Mouse (Mus musculus) heart, embryonic 10.5 days (tissue): ENCODE results near the gene Lmo7. TPM values are rescaled to one million over a fixed set of nuclear protein-coding genes. Genes with fewer than 3 reads are reported as not detected.

ENCODE experiments used
- DNase-seq: peaks from one replicate; pipeline ENCODE4 v3.0.0-alpha.2; 2017; ENCODE audit warnings: low spot score
- H3K27ac ChIP-seq: fragments of 300-500 bp; sonication (generic); 2 replicates; pipeline ENCODE4 v1.5.1; 2016; ENCODE audit warnings: mild to moderate bottlenecking
- H3K27me3 ChIP-seq: fragments of 300-500 bp; sonication (generic); 2 replicates; pipeline ENCODE4 v1.6.1; 2016; ENCODE audit warnings: mild to moderate bottlenecking; ENCODE audit not compliant: poor library complexity, insufficient read depth, severe bottlenecking
- H3K36me3 ChIP-seq: fragments of 300-500 bp; sonication (generic); 2 replicates; pipeline ENCODE4 v1.6.1; 2016; ENCODE audit warnings: mild to moderate bottlenecking, moderate library complexity
- H3K4me1 ChIP-seq: fragments of 300-500 bp; sonication (generic); 2 replicates; pipeline ENCODE4 v1.6.1; 2016; ENCODE audit warnings: mild to moderate bottlenecking
- H3K4me3 ChIP-seq: fragments of 300-500 bp; sonication (generic); 2 replicates; pipeline ENCODE4 v1.5.1; 2016; ENCODE audit warnings: mild to moderate bottlenecking, moderate library complexity
- H3K9me3 ChIP-seq: fragments of 300-500 bp; sonication (generic); 2 replicates; pipeline ENCODE4 v1.6.1; 2016; ENCODE audit warnings: mild to moderate bottlenecking, moderate library complexity
- WGBS: fragments of 180-500 bp; shearing (Covaris S2); methylation state at CpG from one replicate; pipeline ENCODE4 v1.1.7; 2016; 5-methylcytosine and 5-hydroxymethylcytosine counted together
- polyA plus RNA-seq: library from polyadenylated mRNA; unstranded; fragments of >200 nt; fragmentation: Nextera tagmentation; extraction: Ambion mirVana; gene quantifications from 2 replicates; pipeline ENCODE4 v1.2.1, GENCODE M21; 2016

The Lmo7 gene
- polyA plus RNA-seq = 79.4 and 133 TPM in 2 replicates

GRCm38 (mm10) chr14:101729237-101729971 lies at the start of gene Lmo7, which contains the start of gene Gm9922:
Gene Lmo7, plus strand, starts transcription at chr14:101729957.
Gene Gm9922, minus strand, starts transcription at chr14:101729814.
- WGBS = under 1% methylated on average over 45 of the region's 51 CpGs

GRCm38 (mm10) chr14:101687696-101688095 lies 42.1 kb upstream of the Lmo7 start:
- H3K4me3 ChIP-seq = no peak overlapping the region
- peaks cover 4% of the 10 kb centered on the region; the same call in 1 of the 2 replicates for H3K36me3 ChIP-seq
- H3K4me1 ChIP-seq = no peaks in the 10 kb centered on the region
- 91% methylated on average over 6 of the region's 6 CpGs for WGBS
- no peak for DNase-seq
- no peak overlapping the region for H3K27ac ChIP-seq
- H3K9me3 ChIP-seq = no peaks in the 10 kb centered on the region
- H3K27me3 ChIP-seq = no peaks in the 10 kb centered on the region

More at GRCm38 (mm10) chr14:101729237-101729971, at the start of gene Lmo7, which contains the start of gene Gm9922:
- peak; percentile 89 for DNase-seq
- Histone ChIP-seq H3K27ac (peak within 1 kb of the TSS; percentile 77), H3K4me1 (peaks cover 11% of the 10 kb centered on the region; the same call in 1 of the 2 replicates), H3K4me3 (peak within 1 kb of the TSS; percentile 71), H3K9me3 (no peaks in the 10 kb centered on the region), H3K36me3 (no peaks in the 10 kb centered on the region), H3K27me3 (peaks cover 22% of the 10 kb centered on the region)

GRCm38 (mm10) chr14:101688406-101688805 lies 41.4 kb upstream of the Lmo7 start:
- Histone ChIP-seq H3K9me3 (no peaks in the 10 kb centered on the region), H3K4me3 (no peak overlapping the region), H3K4me1 (no peaks in the 10 kb centered on the region), H3K36me3 (peaks cover 7% of the 10 kb centered on the region; the same call in 1 of the 2 replicates), H3K27me3 (no peaks in the 10 kb centered on the region), H3K27ac (no peak overlapping the region)
- no peak for DNase-seq
- WGBS = 88% methylated on average over 2 of the region's 2 CpGs

- no peaks in the 10 kb centered on the region for H3K36me3 ChIP-seq
- 77% methylated on average over 4 of the region's 4 CpGs for WGBS
- no peaks in the 10 kb centered on the region for H3K4me1 ChIP-seq
- no peaks in the 10 kb centered on the region for H3K9me3 ChIP-seq
- no peaks in the 10 kb centered on the region for H3K27me3 ChIP-seq
- no peak overlapping the region for H3K27ac ChIP-seq
- no peak overlapping the region for H3K4me3 ChIP-seq
- no peak for DNase-seq
Observed at GRCm38 (mm10) chr14:101704479-101704878, 25.3 kb upstream of the Lmo7 start.

- Histone ChIP-seq H3K4me1 (no peaks in the 10 kb centered on the region), H3K9me3 (no peaks in the 10 kb centered on the region), H3K36me3 (no peaks in the 10 kb centered on the region), H3K27me3 (no peaks in the 10 kb centered on the region), H3K27ac (no peak overlapping the region), H3K4me3 (no peak overlapping the region)
- no peak for DNase-seq
- WGBS = 84% methylated on average over 5 of the region's 5 CpGs
Observed at GRCm38 (mm10) chr14:101707088-101707487, 22.7 kb upstream of the Lmo7 start.

- WGBS = 69% methylated on average over 2 of the region's 2 CpGs
- no peak overlapping the region for H3K4me3 ChIP-seq
- no peaks in the 10 kb centered on the region for H3K9me3 ChIP-seq
- DNase-seq = peak; percentile 13
- no peak overlapping the region for H3K27ac ChIP-seq
- H3K4me1 ChIP-seq = no peaks in the 10 kb centered on the region
- no peaks in the 10 kb centered on the region for H3K36me3 ChIP-seq
- H3K27me3 ChIP-seq = no peaks in the 10 kb centered on the region
Observed at GRCm38 (mm10) chr14:101714414-101714813, 15.3 kb upstream of the Lmo7 start.

- WGBS = under 1% methylated on average over 28 of the region's 28 CpGs
- peaks cover 22% of the 10 kb centered on the region for H3K27me3 ChIP-seq
- H3K4me1 ChIP-seq = peaks cover 11% of the 10 kb centered on the region; the same call in 1 of the 2 replicates
- no peaks in the 10 kb centered on the region for H3K36me3 ChIP-seq
- H3K4me3 ChIP-seq = peak overlapping the region; percentile 71
- no peak for DNase-seq
- H3K9me3 ChIP-seq = no peaks in the 10 kb centered on the region
- peak overlapping the region; percentile 77; the same call in 1 of the 2 replicates for H3K27ac ChIP-seq
Observed at GRCm38 (mm10) chr14:101729972-101730692, 375 bp downstream of the Lmo7 start.

- no peak overlapping the region for H3K27ac ChIP-seq
Observed at GRCm38 (mm10) chr14:101733542-101734303, 4.0 kb downstream of the Lmo7 start.

GRCm38 (mm10) chr14:101737501-101737900 lies 7.7 kb downstream of the Lmo7 start:
- Histone ChIP-seq H3K27me3 (no peaks in the 10 kb centered on the region), H3K4me3 (no peak overlapping the region), H3K4me1 (0 out of 2 replicates have a peak, but pooled peaks cover 3% of the 10 kb centered on the region), H3K9me3 (no peaks in the 10 kb centered on the region), H3K27ac (no peak overlapping the region), H3K36me3 (no peaks in the 10 kb centered on the region)
- DNase-seq = no peak
- 85% methylated on average over 4 of the region's 4 CpGs for WGBS

More at GRCm38 (mm10) chr14:101733542-101734303, 4.0 kb downstream of the Lmo7 start:
- H3K4me1 ChIP-seq = peaks cover 11% of the 10 kb centered on the region; the same call in 1 of the 2 replicates
- H3K9me3 ChIP-seq = no peaks in the 10 kb centered on the region
- no peaks in the 10 kb centered on the region for H3K36me3 ChIP-seq
- 0 out of 2 replicates have a peak overlapping the region, but pooled peaks have one; percentile 22 for H3K4me3 ChIP-seq
- H3K27me3 ChIP-seq = peaks cover 22% of the 10 kb centered on the region
- 24% methylated on average over 10 of the region's 10 CpGs for WGBS
- DNase-seq = no peak

GRCm38 (mm10) chr14:101746635-101747034 lies 16.9 kb downstream of the Lmo7 start:
- H3K27ac ChIP-seq = no peak overlapping the region
- 71% methylated on average over 3 of the region's 3 CpGs for WGBS

GRCm38 (mm10) chr14:101747811-101748210 lies 18.1 kb downstream of the Lmo7 start:
- Histone ChIP-seq H3K27ac (no peak overlapping the region), H3K36me3 (no peaks in the 10 kb centered on the region), H3K4me3 (no peak overlapping the region), H3K27me3 (no peaks in the 10 kb centered on the region), H3K9me3 (no peaks in the 10 kb centered on the region), H3K4me1 (no peaks in the 10 kb centered on the region)
- 91% methylated on average over 11 of the region's 11 CpGs for WGBS
- DNase-seq = no peak

More at GRCm38 (mm10) chr14:101746635-101747034, 16.9 kb downstream of the Lmo7 start:
- H3K4me3 ChIP-seq = no peak overlapping the region
- H3K36me3 ChIP-seq = no peaks in the 10 kb centered on the region
- no peaks in the 10 kb centered on the region for H3K27me3 ChIP-seq
- no peaks in the 10 kb centered on the region for H3K4me1 ChIP-seq
- DNase-seq = no peak
- H3K9me3 ChIP-seq = no peaks in the 10 kb centered on the region

GRCm38 (mm10) chr14:101748436-101748835 lies 18.7 kb downstream of the Lmo7 start:
- Histone ChIP-seq H3K27ac (no peak overlapping the region), H3K4me1 (no peaks in the 10 kb centered on the region), H3K4me3 (no peak overlapping the region), H3K36me3 (no peaks in the 10 kb centered on the region), H3K9me3 (no peaks in the 10 kb centered on the region), H3K27me3 (no peaks in the 10 kb centered on the region)
- WGBS = 83% methylated on average over 7 of the region's 7 CpGs
- DNase-seq = no peak
